18 mouse cellular contexts compared by ENCODE assay signal in genomic region chr3:99110353-99111213, GRCm38 (mm10). TPM values are rescaled to one million over a fixed set of nuclear protein-coding genes. Genes with fewer than 3 reads are reported as not detected.
A peak's percentile ranks its signal among the peaks of the same experiment; 100 is the strongest.
DNase-seq lines count a peak whose midpoint lies in the region; ATAC-seq lines count a peak whose summit lies in the region.
"Had no signal": no experiment of that assay in that cellular context is flagged by ENCODE, and none has a peak within 500 bp of the region (broad histone marks: within the 10 kb centered on the region; RNA-seq: fewer than 3 reads in every experiment).

No protein-coding gene starts in this region.

- no peak overlapping the region for H3K27ac ChIP-seq in kidney, embryonic 14.5 days (ENCODE audit: low read depth, low read length)
- H3K27ac ChIP-seq in limb, embryonic 10.5 days = peak overlapping the region; percentile 66; the same call in 1 of the 2 replicates
- H3K27ac ChIP-seq: forebrain, embryonic 15.5 days; heart, embryonic 15.5 days; liver, embryonic 15.5 days had no signal

- no peak overlapping the region for H3K9ac ChIP-seq in kidney, embryonic 14.5 days (ENCODE audit: low read depth, low read length)
- H3K9ac ChIP-seq: forebrain, embryonic 15.5 days; heart, embryonic 15.5 days; liver, embryonic 15.5 days had no signal

- no peak overlapping the region for H3K4me2 ChIP-seq in kidney, embryonic 14.5 days (replicated peaks; ENCODE audit: low read depth, low read length)
- H3K4me2 ChIP-seq: forebrain, embryonic 15.5 days; heart, embryonic 15.5 days; liver, embryonic 15.5 days had no signal

- WGBS in kidney, embryonic 14.5 days = 60% methylated on average over 9 of the region's 9 CpGs
- WGBS in limb, embryonic 10.5 days = 72% methylated on average over 9 of the region's 9 CpGs

- no peak for ATAC-seq in kidney, embryonic 14.5 days (ENCODE audit: low FRiP score, low TSS enrichment)
- no peak for ATAC-seq in activated CD4-positive, CD25-positive, alpha-beta regulatory T cell, adult 4 months
- ATAC-seq in granulocyte monocyte progenitor cell, adult 5-6 weeks (replicated peaks; ENCODE audit: poor library complexity, severe bottlenecking) = no peak
- ATAC-seq: forebrain, embryonic 15.5 days had no signal

- no peak overlapping the region for H3K4me3 ChIP-seq in kidney, embryonic 14.5 days (ENCODE audit: low read length)
- H3K4me3 ChIP-seq in limb, embryonic 10.5 days = no peak overlapping the region
- H3K4me3 ChIP-seq: forebrain, embryonic 15.5 days; heart, embryonic 15.5 days; liver, embryonic 15.5 days had no signal

- no peaks in the 10 kb centered on the region for H3K9me3 ChIP-seq in kidney, embryonic 14.5 days (ENCODE audit: control insufficient read depth, low read length)
- H3K9me3 ChIP-seq in limb, embryonic 10.5 days (replicated peaks) = no peaks in the 10 kb centered on the region
- H3K9me3 ChIP-seq: forebrain, embryonic 15.5 days; heart, embryonic 15.5 days; liver, embryonic 15.5 days had no signal

- DNase-seq in embryo, embryonic 10 days (ENCODE audit: low spot score) = peak; percentile 6
- no peak for DNase-seq in embryo, embryonic 9.5 days (ENCODE audit: extremely low spot score)
- DNase-seq in kidney, postnatal 14 days = peak; percentile 11
- peak; percentile 32 for DNase-seq in brain, adult 2 months (ENCODE audit: low read depth, low spot score)
- DNase-seq in limb, embryonic 10.5 days (ENCODE audit: low spot score) = no peak
- DNase-seq: adrenal gland, postnatal 10 days; cerebellum, adult 8-10 months; heart, adult 11 months; left cerebral cortex, postnatal 4 days; right cerebral cortex, adult 18-20 months; thymus, adult 18-20 months had no signal

- H3K36me3 ChIP-seq in kidney, embryonic 14.5 days (ENCODE audit: control insufficient read depth, insufficient read depth, low read length) = no peaks in the 10 kb centered on the region
- no peaks in the 10 kb centered on the region for H3K36me3 ChIP-seq in limb, embryonic 10.5 days
- H3K36me3 ChIP-seq: forebrain, embryonic 15.5 days; heart, embryonic 15.5 days; liver, embryonic 15.5 days had no signal

- H3K27me3 ChIP-seq in kidney, embryonic 14.5 days (ENCODE audit: control insufficient read depth, insufficient read depth, low read length) = no peaks in the 10 kb centered on the region
- H3K27me3 ChIP-seq in limb, embryonic 10.5 days (ENCODE audit: low read depth, poor library complexity, severe bottlenecking) = no peaks in the 10 kb centered on the region
- H3K27me3 ChIP-seq: CH12.LX; forebrain, embryonic 15.5 days; heart, embryonic 15.5 days; liver, embryonic 15.5 days had no signal

- H3K4me1 ChIP-seq in kidney, embryonic 14.5 days (ENCODE audit: control insufficient read depth, insufficient read depth, low read length) = no peaks in the 10 kb centered on the region
- H3K4me1 ChIP-seq in limb, embryonic 10.5 days = peaks cover 26% of the 10 kb centered on the region
- H3K4me1 ChIP-seq: forebrain, embryonic 15.5 days; heart, embryonic 15.5 days; liver, embryonic 15.5 days had no signal

RNA-seq across cellular contexts. Expression of gene Wars2, which starts 30.3 kb away (rescaled TPM):
- 8.0 and 10.5 TPM in 2 replicates for polyA plus RNA-seq in kidney, embryonic 14.5 days (2014; fragmentation: Nextera tagmentation; extraction: Ambion mirVana)
- polyA plus RNA-seq in limb, embryonic 10.5 days (2016; fragmentation: Nextera tagmentation; extraction: Ambion mirVana) = 10.8 and 10.9 TPM in 2 replicates
- polyA plus RNA-seq in activated CD4-positive, CD25-positive, alpha-beta regulatory T cell, adult 4 months (2017; shearing (Covaris generic)) = 10 to 100 TPM in 1 of 2 experiments, 1 to 10 TPM in 1; 7.0 to 11.8 TPM
- total RNA-seq in granulocyte monocyte progenitor cell, adult 5-6 weeks (2014; fragmentation: Nextera tagmentation) = 4.7 and 11.4 TPM in 2 replicates
- 4.6 and 5.7 TPM in 2 replicates for total RNA-seq in granulocyte monocyte progenitor cell, adult 5-6 weeks (2017)

Comparison
In these comparisons a context has a peak if more than half of its experiments do, and no peak if none do; other contexts are left out.
1. DNase-seq: peak in embryo, embryonic 10 days (single experiment), kidney, postnatal 14 days (single experiment) and brain, adult 2 months (single experiment); none in embryo, embryonic 9.5 days (single experiment) and limb, embryonic 10.5 days (single experiment).